Mouse (Mus musculus) spleen, adult 18-20 months (tissue): Measurements from ENCODE around the gene Iqschfp.

Experiments
- DNase-seq, 2 experiments: peaks; one replicate each; pipeline ENCODE4 v3.0.0; 2022; ENCODE audit warnings: mixed read lengths in 2 of 2

The Iqschfp gene

DNA sequence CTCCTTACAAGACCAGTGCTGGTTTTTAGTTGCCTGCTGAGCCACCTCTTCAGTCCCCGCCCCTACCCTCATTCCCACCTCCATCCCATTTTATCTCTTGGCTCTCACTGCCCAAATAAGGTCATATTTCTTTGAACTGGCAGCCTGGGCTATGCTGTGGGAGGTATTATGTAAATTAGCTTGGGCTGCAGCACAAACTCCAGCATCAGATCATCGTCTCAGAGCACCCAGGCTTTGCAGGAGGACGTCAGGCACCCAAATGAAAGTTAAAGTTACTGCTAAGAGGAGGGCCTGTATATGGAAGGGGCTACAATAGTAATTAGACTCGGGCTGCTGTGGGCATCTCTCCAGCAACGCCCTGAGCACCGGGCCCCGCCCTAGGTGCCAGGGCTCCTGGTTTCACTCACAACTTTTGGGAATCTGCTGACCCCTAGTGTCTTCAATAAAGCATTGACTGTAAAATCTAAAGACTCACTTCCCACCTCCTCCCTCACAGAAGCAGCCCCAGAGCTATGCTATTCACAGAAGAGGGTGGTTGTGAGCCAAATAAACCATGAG lies 651.0 kb downstream of the Iqschfp start:
- no peak for DNase-seq

GRCm38 (mm10) chr3:68544811-68545210 lies 652.8 kb downstream of the Iqschfp start:
- no peak for DNase-seq

- DNase-seq: no peak
Measured at GRCm38 (mm10) chr3:68545898-68546297, 653.9 kb downstream of the Iqschfp start.

DNA sequence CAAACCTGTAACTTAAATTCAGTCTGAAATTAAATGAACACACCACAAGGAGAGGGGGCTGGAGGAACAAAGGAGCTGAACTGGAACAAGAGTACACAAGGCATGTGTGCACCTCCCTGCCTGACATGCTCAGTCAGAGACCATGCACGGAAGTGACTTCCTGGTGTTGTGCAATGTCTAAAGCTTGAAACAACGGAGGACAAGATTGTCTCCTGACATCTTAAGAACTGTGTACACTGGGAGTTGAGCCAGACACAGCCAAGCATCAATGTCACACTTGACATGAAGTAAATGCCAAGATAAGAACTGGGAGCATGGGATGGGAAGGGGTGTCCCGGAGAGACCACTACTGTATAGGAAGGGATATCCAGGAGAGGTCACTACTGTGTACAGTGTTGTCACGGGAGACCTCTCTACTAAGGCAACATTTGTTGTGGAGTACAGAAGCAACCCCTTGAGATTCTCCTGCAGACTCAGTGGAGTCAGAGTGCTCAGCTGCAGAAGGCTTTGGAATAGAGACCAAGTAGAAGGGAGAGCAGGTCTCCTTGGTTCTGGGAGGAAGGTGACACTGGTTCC lies 663.1 kb downstream of the Iqschfp start:
- no peak for DNase-seq

GRCm38 (mm10) chr3:68556891-68557290 lies 664.9 kb downstream of the Iqschfp start:
- no peak for DNase-seq

- DNase-seq: no peak
Measured at GRCm38 (mm10) chr3:68558744-68559143, 666.7 kb downstream of the Iqschfp start.

- no peak for DNase-seq
Measured at GRCm38 (mm10) chr3:68560057-68560456, 668.0 kb downstream of the Iqschfp start.

DNA sequence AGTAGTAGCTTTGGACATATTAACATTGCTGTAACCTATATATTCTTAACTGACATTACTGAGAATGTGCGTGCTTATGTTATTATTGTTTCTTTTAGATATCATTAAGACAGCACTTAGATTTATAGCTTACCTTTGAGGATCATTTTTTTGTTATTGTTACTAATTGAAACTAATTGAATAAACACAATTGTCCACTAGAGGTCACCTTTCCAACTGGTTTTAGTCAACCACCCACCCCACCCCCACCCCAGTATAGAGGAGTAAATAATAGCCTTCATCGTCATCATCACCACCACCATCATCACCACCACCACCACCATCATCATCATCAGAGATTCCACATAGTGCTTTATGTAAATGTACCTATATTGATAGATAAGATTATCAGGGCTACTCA lies 670.8 kb downstream of the Iqschfp start:
- DNase-seq: no peak

DNA sequence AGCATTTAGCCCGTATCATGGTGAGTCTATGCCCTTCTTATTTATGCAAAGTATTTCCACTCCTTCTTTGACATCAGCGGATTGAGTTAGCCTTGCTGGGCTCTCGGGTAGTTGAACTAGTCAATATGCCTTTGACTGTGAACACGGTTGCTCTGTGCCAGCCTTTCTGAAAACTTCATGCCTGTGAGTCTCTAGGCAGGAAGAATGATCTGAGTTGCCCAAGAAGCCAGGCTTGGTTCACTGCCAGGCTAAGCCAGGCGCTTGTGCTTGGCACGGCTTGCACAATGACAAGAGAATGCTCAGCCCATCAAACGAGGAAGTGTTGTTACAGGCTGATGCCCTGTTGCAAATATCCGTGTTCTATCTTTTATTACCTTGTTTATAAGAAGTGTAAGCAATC lies 671.9 kb downstream of the Iqschfp start:
- no peak for DNase-seq

DNA sequence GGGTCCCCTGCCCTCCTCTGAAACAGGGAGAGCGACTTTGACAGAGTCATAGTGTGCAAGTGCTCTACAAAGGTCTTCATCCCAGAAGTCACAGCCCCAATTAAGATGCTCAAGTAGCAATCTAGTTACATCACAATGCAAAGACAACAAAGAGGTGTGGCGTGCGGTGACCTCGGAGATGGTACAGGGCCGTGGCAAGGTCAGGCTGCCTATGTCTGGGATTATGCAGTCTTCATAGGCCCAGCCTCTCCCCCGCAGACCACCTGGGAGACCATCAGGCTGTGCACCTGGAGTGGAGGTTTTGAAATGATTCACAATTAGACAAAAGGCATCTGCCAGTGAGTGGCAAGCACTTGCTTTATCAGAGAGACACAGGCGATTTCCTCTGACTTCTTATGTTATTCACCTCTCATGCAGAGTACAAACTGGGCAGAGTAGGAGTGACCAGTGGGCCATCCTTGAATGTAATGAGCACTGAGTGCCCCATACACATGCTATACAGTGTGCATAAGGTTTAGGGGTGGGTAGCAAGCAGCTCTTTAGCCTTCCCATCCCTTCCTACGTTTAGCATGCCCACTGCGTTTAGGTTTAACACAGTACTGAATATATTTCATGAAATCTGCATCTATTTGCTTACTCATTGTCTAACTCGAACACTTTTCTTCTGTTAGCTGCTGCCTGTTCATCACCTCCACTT lies 673.1 kb downstream of the Iqschfp start:
- DNase-seq: no peak

- DNase-seq: no peak
Measured at GRCm38 (mm10) chr3:68565675-68566055, 673.6 kb downstream of the Iqschfp start.

- DNase-seq: no peak
Measured at GRCm38 (mm10) chr3:68567581-68567980, 675.5 kb downstream of the Iqschfp start.

GRCm38 (mm10) chr3:68568149-68568548 lies 676.1 kb downstream of the Iqschfp start:
- no peak for DNase-seq

DNA sequence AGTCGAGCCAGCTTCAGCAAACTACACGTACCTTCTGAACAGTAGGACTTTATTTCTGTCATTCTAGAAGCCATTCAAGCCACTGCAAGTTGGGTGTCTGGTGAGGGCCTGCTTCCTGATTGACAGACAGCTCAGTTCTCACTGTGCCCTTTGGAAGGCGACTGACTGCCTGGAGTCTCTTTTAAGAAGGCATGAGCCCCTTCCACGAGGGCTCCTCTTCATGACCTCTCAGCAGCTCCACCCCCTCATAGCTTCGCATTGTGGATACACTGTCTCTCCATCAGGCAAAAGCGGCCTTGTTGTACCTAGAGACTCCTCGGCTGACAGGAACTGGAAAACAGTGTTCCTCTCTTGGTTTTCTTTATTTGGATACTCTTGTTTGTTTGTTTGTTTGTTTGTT lies 676.7 kb downstream of the Iqschfp start:
- DNase-seq: no peak

GRCm38 (mm10) chr3:68570319-68570718 lies 678.3 kb downstream of the Iqschfp start:
- no peak for DNase-seq

GRCm38 (mm10) chr3:68572249-68573225 lies 680.5 kb downstream of the Iqschfp start:
- no peak for DNase-seq

- no peak for DNase-seq
Measured at GRCm38 (mm10) chr3:68573226-68573624, 681.2 kb downstream of the Iqschfp start.

- no peak for DNase-seq
Measured at GRCm38 (mm10) chr3:68574097-68574496, 682.1 kb downstream of the Iqschfp start.

- no peak for DNase-seq
Measured at GRCm38 (mm10) chr3:68574565-68574964, 682.5 kb downstream of the Iqschfp start.

DNA sequence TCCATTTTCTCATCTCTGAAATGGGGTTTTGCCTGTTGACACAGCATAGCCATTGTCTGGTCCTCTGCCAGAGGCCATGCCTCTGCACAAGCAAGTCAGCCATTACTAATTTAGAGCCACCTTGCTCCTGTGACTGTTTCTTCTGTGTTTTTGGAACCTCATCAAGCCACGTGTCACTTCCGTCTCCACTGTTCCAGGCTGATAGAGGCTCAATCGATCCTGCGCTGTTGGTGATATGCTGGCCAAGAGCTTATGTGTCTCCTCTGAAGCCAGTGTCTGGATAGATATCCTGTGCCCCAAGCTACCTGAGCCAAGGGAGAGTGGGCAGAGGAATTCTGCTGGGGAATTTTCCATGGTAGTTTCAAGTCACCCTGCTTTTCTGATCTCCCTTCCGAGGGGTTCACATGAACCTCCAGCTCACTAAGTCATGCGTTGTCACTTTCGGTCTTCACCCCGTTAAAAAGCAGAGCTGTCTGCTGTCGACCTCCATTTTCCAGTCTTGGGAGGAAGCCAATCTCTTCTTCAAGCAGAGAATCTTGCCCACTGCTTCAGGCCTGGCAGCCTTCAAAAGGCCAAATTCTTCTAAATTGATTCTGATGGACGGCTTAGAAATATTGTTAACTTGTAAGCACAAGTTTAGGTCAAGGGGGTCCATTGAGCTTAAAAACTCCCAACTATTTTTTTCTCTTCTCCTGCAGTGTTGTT lies 683.8 kb downstream of the Iqschfp start:
- no peak for DNase-seq

GRCm38 (mm10) chr3:68576431-68576830 lies 684.4 kb downstream of the Iqschfp start:
- DNase-seq: no peak

DNA sequence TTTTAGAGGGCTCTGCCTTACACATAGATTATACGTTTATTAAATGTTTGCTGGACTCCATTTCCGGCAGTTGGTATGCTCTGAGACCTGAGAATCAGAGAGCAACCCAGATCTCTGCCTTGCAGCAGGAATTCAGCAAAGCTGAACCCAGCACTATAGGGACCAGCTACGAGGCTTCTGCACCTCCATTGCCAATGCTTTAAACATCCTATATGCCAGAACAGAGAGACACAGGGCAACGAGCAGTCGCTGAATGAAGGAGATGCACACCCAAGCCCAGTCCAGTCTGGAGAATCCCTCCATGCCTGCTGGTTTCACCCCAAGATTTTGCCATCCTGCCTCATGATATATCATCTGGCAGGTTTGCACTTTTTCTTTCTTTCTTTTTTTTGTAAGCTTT lies 684.9 kb downstream of the Iqschfp start:
- DNase-seq: no peak

- DNase-seq: no peak
Measured at GRCm38 (mm10) chr3:68581591-68581990, 689.6 kb downstream of the Iqschfp start.
